Mouse (Mus musculus): ENCODE measurements around the gene Ano10.

Gene Ano10

DNA sequence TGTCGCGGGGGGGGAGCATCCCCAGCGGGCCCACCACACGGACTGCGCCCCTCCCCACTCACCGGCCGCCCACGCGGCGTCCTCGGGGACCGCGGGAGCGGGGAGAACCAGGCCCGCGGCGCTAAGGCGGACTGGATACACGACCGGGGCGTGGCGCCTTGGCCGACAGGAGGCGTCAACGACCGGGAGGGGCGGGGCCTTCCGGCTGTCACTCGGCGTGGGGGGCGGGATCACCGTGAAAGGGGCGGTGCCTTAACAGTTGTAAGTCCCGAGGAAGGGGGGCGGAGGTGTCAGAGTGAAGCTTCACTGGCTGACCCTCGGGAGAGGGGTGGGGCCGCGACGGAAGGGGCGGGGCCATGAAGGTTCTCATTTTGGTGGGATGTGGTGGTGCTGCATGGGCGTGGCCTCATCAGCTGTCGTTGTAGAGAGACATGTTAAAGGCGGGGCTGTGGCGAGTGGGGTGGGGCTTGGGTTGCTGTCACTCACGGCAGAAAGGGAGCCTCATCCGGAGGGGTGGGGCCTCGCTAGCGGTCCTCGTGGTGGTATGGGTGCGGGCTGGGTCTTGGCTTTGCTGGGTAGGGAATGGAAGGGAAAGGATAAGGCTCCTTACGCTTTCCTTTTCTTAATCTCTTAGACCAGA is at the start of gene Ano10:
Gene Ano10 (minus strand): TSS at position 182 of the 640 bp plus-strand sequence.
- in situ Hi-C loops (cut with MboI; ENCODE audit: unreplicated experiment in 2 of 2) = no loop called here

- in situ Hi-C loops (cut with MboI; ENCODE audit: unreplicated experiment in 2 of 2) = no loop called here
These were observed 49.2 kb upstream of the Ano10 start for GRCm38 (mm10) chr9:122343399-122343798.

DNA sequence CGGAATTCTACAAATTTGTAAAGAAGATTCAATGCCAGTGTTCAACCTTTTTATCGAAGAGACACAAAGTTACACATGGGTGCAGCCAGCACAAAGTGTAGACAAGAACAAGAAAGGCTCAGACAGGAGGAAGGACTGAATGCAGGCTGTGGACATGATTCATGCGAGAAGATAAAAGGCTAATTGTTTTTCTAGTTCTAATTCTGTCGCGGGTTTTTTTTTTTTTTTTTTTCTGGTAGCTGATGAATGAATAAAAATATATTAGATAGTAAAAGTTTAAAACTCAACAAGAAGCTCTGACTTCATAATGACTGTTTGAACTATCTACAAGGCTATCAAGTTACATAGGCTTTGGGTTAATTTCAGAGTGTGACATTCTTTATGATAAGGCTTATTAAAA is 45.7 kb upstream of the Ano10 start:
- in situ Hi-C loops (cut with MboI; ENCODE audit: unreplicated experiment in 2 of 2) = no loop called here

- in situ Hi-C loops (cut with MboI; ENCODE audit: unreplicated experiment in 2 of 2) = no loop called here
These were observed 43.3 kb upstream of the Ano10 start for GRCm38 (mm10) chr9:122337510-122337931.

- in situ Hi-C loops (cut with MboI; ENCODE audit: unreplicated experiment in 2 of 2) = no loop called here
These were observed 42.5 kb upstream of the Ano10 start for GRCm38 (mm10) chr9:122336677-122337076.

DNA sequence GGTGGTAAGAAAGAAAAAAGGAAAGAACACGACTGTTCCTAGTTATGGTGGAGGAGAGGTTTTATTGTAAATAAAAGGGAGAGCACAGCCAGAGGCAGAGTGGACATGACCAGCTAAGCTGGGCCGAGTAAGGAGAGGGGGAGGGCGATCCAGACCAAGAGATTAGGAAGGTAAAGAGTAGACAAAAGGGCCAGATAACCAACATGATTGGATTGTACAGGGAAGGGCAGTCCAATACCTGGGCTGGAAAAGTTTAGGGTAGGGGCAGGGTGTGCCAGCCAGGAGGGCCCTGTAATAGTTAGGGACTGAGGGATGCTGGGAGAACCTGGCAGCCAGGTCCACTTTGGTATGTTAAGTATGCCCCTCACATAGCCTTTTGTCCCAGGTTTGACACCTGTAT is 34.0 kb upstream of the Ano10 start:
- in situ Hi-C loops (cut with MboI; ENCODE audit: unreplicated experiment in 2 of 2) = no loop called here

- in situ Hi-C loops (cut with MboI; ENCODE audit: unreplicated experiment in 2 of 2) = no loop called here
These were observed 31.8 kb upstream of the Ano10 start for GRCm38 (mm10) chr9:122325996-122326395.

GRCm38 (mm10) chr9:122322356-122322755 is 28.1 kb upstream of the Ano10 start:
- in situ Hi-C loops (cut with MboI; ENCODE audit: unreplicated experiment in 2 of 2) = loop anchor here (25.0 kb wide), 2 partner anchors 485 to 835 kb away; partner anchors contain the start of genes Ccdc13 (in 1 of the 2) and Cck (in 1 of the 2)

DNA sequence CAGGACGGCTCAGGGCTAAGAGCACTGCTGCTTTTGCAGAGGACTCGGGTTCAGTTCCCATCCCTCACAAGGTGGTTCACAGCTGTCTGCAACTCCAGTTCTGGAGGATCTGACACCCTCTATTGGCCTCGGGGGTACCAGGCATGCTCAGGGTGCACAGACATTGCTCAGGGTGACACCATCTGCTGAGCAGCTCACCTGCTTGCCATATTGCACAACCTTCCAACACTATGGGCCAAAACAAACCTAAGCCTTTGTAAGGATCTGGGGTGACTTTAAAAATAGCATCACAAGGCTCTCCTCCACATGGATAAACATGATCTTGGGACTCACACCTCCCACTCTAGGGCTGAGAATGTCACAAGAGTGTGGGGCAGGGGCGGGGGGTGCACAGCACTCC is 26.4 kb upstream of the Ano10 start:
- in situ Hi-C loops (cut with MboI; ENCODE audit: unreplicated experiment in 2 of 2) = loop anchor here (25.0 kb wide), 2 partner anchors 483 to 833 kb away; partner anchors contain the start of genes Ccdc13 (in 1 of the 2) and Cck (in 1 of the 2)

DNA sequence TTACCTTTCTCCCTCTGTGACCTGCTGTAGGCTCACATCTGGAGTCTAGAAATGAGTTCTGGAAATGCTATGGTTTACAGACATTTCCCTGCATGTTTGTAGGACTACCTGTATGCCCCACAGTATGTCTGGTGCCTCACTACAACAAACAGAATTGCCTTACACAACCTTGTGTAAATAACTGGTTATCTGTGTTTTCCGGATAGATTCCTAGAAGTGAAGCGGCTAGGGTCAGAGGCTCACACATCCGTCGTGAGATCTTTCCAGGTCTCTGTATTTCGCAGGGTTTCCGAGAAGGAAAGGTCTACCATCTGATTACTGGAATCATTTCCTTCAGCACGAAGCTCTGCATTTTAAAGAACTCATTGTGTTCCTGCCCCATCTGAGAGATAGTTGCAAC is 22.3 kb upstream of the Ano10 start:
- in situ Hi-C loops (cut with MboI; ENCODE audit: unreplicated experiment in 2 of 2) = loop anchor here (5.0 to 25.0 kb wide), 3 partner anchors 294 to 829 kb away; partner anchors contain the start of genes Ccdc13 (in 1 of the 2) and Cck (in 1 of the 2)

DNA sequence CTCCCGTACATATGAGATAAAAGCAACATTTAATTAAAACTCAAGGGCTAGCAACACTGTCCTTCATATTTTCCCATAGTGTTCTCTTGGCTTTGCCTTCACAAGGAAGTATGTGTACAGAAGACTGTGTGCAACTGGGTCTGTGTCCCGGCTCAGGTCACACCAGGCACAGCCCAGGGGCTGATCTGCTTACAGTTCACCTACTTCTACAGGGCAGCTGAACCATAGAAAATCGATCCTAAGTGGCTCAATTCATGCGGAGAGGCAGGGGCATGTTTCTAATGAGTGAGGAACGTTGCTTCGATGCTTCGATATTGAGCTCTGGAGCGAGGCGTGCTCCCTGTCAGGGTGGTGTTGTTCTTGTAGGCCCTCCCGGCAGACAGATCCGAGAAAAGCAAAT is 21.3 kb upstream of the Ano10 start:
- in situ Hi-C loops (cut with MboI; ENCODE audit: unreplicated experiment in 2 of 2) = loop anchor here (5.0 to 25.0 kb wide), 3 partner anchors 293 to 828 kb away; partner anchors contain the start of genes Ccdc13 (in 1 of the 2) and Cck (in 1 of the 2)

- in situ Hi-C loops (cut with MboI; ENCODE audit: unreplicated experiment in 2 of 2) = loop anchor here (5.0 to 25.0 kb wide), 3 partner anchors 293 to 828 kb away; partner anchors contain the start of genes Ccdc13 (in 1 of the 2) and Cck (in 1 of the 2)
These were observed 20.7 kb upstream of the Ano10 start for GRCm38 (mm10) chr9:122314942-122315341.

GRCm38 (mm10) chr9:122314386-122314785 is 20.2 kb upstream of the Ano10 start:
- in situ Hi-C loops (cut with MboI; ENCODE audit: unreplicated experiment in 2 of 2) = loop anchor here (5.0 to 25.0 kb wide), 3 partner anchors 292 to 827 kb away; partner anchors contain the start of genes Ccdc13 (in 1 of the 2) and Cck (in 1 of the 2)

- in situ Hi-C loops (cut with MboI; ENCODE audit: unreplicated experiment in 2 of 2) = loop anchor here (5.0 to 25.0 kb wide), 3 partner anchors 291 to 826 kb away; partner anchors contain the start of genes Ccdc13 (in 1 of the 2) and Cck (in 1 of the 2)
These were observed 18.9 kb upstream of the Ano10 start for GRCm38 (mm10) chr9:122313128-122313527.

DNA sequence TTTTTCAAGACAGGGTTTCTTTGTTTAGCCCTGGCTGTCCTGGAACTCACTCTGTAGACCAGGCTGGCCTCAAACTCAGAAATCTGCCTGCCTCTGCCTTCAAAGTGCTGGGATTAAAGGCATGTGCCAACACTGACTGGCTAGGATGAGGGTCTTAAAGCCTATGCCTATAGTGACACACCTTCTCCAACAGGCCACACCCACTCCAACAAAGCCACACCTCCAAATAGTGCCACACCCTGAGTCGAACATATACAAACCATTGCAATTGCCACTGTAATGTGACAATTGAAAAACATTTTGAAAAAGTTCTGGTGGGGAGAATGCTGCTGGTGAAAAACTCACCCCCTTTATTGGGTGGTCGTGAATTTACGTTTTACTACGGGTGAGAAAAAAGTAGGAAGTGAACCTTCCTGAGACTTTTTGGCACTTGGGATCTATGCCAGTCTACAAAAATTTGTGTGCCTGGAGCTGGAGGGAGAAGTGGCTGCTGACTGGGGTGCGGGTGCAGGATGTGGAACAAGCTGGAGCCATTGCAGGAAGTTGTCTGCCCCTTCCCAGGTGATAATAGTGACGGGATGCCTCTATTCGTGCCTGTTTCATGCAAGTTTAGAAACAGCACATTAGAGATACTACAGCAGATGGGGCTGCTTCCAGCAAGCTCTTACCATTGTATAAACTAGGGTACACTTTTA is 18.2 kb upstream of the Ano10 start:
- in situ Hi-C loops (cut with MboI; ENCODE audit: unreplicated experiment in 2 of 2) = loop anchor here (5.0 to 25.0 kb wide), 3 partner anchors 290 to 825 kb away; partner anchors contain the start of genes Ccdc13 (in 1 of the 2) and Cck (in 1 of the 2)

GRCm38 (mm10) chr9:122311051-122311760 is 17.0 kb upstream of the Ano10 start:
- in situ Hi-C loops (cut with MboI; ENCODE audit: unreplicated experiment in 2 of 2) = loop anchor here (5.0 to 25.0 kb wide), 3 partner anchors 289 to 824 kb away; partner anchors contain the start of genes Ccdc13 (in 1 of the 2) and Cck (in 1 of the 2)

- in situ Hi-C loops (cut with MboI; ENCODE audit: unreplicated experiment in 2 of 2) = loop anchor here (5.0 to 25.0 kb wide), 3 partner anchors 288 to 823 kb away; partner anchors contain the start of genes Ccdc13 (in 1 of the 2) and Cck (in 1 of the 2)
These were observed 16.4 kb upstream of the Ano10 start for GRCm38 (mm10) chr9:122310613-122311049.

GRCm38 (mm10) chr9:122309013-122309980 is 15.1 kb upstream of the Ano10 start:
- in situ Hi-C loops (cut with MboI; ENCODE audit: unreplicated experiment in 2 of 2) = loop anchor here (5.0 to 25.0 kb wide), 3 partner anchors 62 to 822 kb away; partner anchors contain the start of genes Ccdc13 (in 1 of the 2) and Cck (in 1 of the 2)

GRCm38 (mm10) chr9:122305302-122305701 is 11.1 kb upstream of the Ano10 start:
- in situ Hi-C loops (cut with MboI; ENCODE audit: unreplicated experiment in 2 of 2) = loop anchor here (5.0 to 25.0 kb wide), 3 partner anchors 58 to 818 kb away; partner anchors contain the start of genes Ccdc13 (in 1 of the 2) and Cck (in 1 of the 2)
